8 mouse cellular contexts compared by ENCODE assay signal in genomic region chr11:3537711-3538110, GRCm38 (mm10). TPM values are rescaled to one million over a fixed set of nuclear protein-coding genes. Genes with fewer than 3 reads are reported as not detected.
DNase-seq lines count a peak whose midpoint lies in the region; ATAC-seq and TF ChIP-seq lines count a peak whose summit lies in the region.

No protein-coding gene starts in this region.

- no peaks in the 10 kb centered on the region for H3K36me3 ChIP-seq in liver, adult 2 months (ENCODE audit: control insufficient read depth, insufficient read depth, low read length)
- no peaks in the 10 kb centered on the region for H3K36me3 ChIP-seq in forebrain, embryonic 15.5 days
- H3K36me3 ChIP-seq in limb, embryonic 13.5 days, result peaks cover 12% of the 10 kb centered on the region
- H3K36me3 ChIP-seq in splenic B cell, adult 2 months (ENCODE audit: control insufficient read depth, insufficient read depth, low read length, poor library complexity, severe bottlenecking), result no peaks in the 10 kb centered on the region

- H3K4me2 ChIP-seq in forebrain, embryonic 15.5 days (replicated peaks), result peak overlapping the region; percentile 67; the same call in 1 of the 2 replicates
- H3K4me2 ChIP-seq in limb, embryonic 13.5 days (replicated peaks), result peak overlapping the region; percentile 79

- H3K9me3 ChIP-seq in forebrain, embryonic 15.5 days, result no peaks in the 10 kb centered on the region
- no peaks in the 10 kb centered on the region for H3K9me3 ChIP-seq in limb, embryonic 13.5 days

- no peaks in the 10 kb centered on the region for H3K79me2 ChIP-seq in liver, adult 2 months (ENCODE audit: control insufficient read depth, insufficient read depth, low read length)

- H3K27ac ChIP-seq in liver, adult 2 months (replicated peaks; ENCODE audit: insufficient read depth, low read depth, low read length), result no peak overlapping the region
- no peak overlapping the region for H3K27ac ChIP-seq in forebrain, embryonic 15.5 days (replicated peaks)
- H3K27ac ChIP-seq in limb, embryonic 13.5 days, result no peak overlapping the region

- H3K4me3 ChIP-seq in liver, adult 2 months (ENCODE audit: insufficient read depth, low read depth, low read length), result peak overlapping the region; percentile 35
- H3K4me3 ChIP-seq in forebrain, embryonic 15.5 days, result peak overlapping the region; percentile 54; the same call in 1 of the 2 replicates
- H3K4me3 ChIP-seq in limb, embryonic 13.5 days, result peak overlapping the region; percentile 65

- no peak for ATAC-seq in forebrain, embryonic 15.5 days (replicated peaks)
- ATAC-seq in limb, embryonic 13.5 days (ENCODE audit: low FRiP score, low read depth), result no peak

- no peak for TF ChIP-seq POLR2A in liver, adult 2 months (IDR thresholded peaks at IDR 0.05; ENCODE audit: extremely low read depth, insufficient read depth, low read length)

- no peak for DNase-seq in liver, adult 2 months (ENCODE audit: extremely low read depth, low read depth, low spot score)
- no peak for DNase-seq in liver
- peak; percentile 28 for DNase-seq in splenic B cell, adult 2 months (ENCODE audit: low read depth, low spot score)
- DNase-seq in thymus, postnatal 14 days, result no peak
- DNase-seq in lung, postnatal 10 days, result no peak
- no peak for DNase-seq in adrenal gland, adult 2 months

- WGBS in liver, adult 2 months, result 87% methylated on average over 3 of the region's 3 CpGs
- 92% methylated on average over 3 of the region's 3 CpGs for WGBS in forebrain, embryonic 15.5 days
- 86% methylated on average over 3 of the region's 3 CpGs for WGBS in limb, embryonic 13.5 days

- peaks cover 5% of the 10 kb centered on the region; the same call in 1 of the 2 replicates for H3K4me1 ChIP-seq in liver, adult 2 months (ENCODE audit: control insufficient read depth, insufficient read depth, low read length)
- H3K4me1 ChIP-seq in forebrain, embryonic 15.5 days, result peaks cover 16% of the 10 kb centered on the region
- peaks cover 38% of the 10 kb centered on the region for H3K4me1 ChIP-seq in limb, embryonic 13.5 days

- H3K9ac ChIP-seq in liver, adult 2 months (ENCODE audit: low read depth, low read length), result no peak overlapping the region
- no peak overlapping the region for H3K9ac ChIP-seq in forebrain, embryonic 15.5 days (replicated peaks)
- H3K9ac ChIP-seq in limb, embryonic 13.5 days, result peak overlapping the region; percentile 83

- H3K27me3 ChIP-seq in liver, adult 2 months (ENCODE audit: control insufficient read depth, insufficient read depth, low read length), result no peaks in the 10 kb centered on the region
- no peaks in the 10 kb centered on the region for H3K27me3 ChIP-seq in forebrain, embryonic 15.5 days
- no peaks in the 10 kb centered on the region for H3K27me3 ChIP-seq in limb, embryonic 13.5 days
- no peaks in the 10 kb centered on the region for H3K27me3 ChIP-seq in splenic B cell, adult 2 months (ENCODE audit: control insufficient read depth, insufficient read depth, low read length, poor library complexity, severe bottlenecking)

- TF ChIP-seq CTCF in liver, adult 2 months (IDR thresholded peaks at IDR 0.05; ENCODE audit: low read depth, low read length), result no peak

RNA-seq across cellular contexts. Expression of gene Smtn, which starts 2.7 kb away (rescaled TPM):
- 2.2 and 4.4 TPM in 2 replicates for total RNA-seq in liver, adult 2 months (2014; rRNA removed)
- 2.8 and 2.9 TPM in 2 replicates for polyA plus RNA-seq in liver, adult 2 months (2012; rRNA removed)
- polyA plus RNA-seq in forebrain, embryonic 15.5 days (2015; fragmentation: Nextera tagmentation; extraction: Ambion mirVana), result 17.7 and 18.5 TPM in 2 replicates
- 57.8 and 63.6 TPM in 2 replicates for polyA plus RNA-seq in limb, embryonic 13.5 days (2015; fragmentation: Nextera tagmentation; extraction: Ambion mirVana)
- 10 to 100 TPM; 45.1 to 59.8 TPM for total RNA-seq in adrenal gland, adult 2 months (2021)
- 33.2 and 36.2 TPM in 2 replicates for polyA plus RNA-seq in adrenal gland, adult 2 months (2012; rRNA removed)

RNA-seq across cellular contexts. Expression of gene Selenom, which starts 23.2 kb away (rescaled TPM):
- total RNA-seq in liver, adult 2 months (2014; rRNA removed), result 2.4 and 2.6 TPM in 2 replicates
- polyA plus RNA-seq in liver, adult 2 months (2012; rRNA removed), result 6.3 and 6.7 TPM in 2 replicates
- polyA plus RNA-seq in forebrain, embryonic 15.5 days (2015; fragmentation: Nextera tagmentation; extraction: Ambion mirVana), result 41.6 and 44.2 TPM in 2 replicates
- polyA plus RNA-seq in limb, embryonic 13.5 days (2015; fragmentation: Nextera tagmentation; extraction: Ambion mirVana), result 142 and 153 TPM in 2 replicates
- total RNA-seq in adrenal gland, adult 2 months (2021), result 10 to 100 TPM; 31.7 to 54.5 TPM
- polyA plus RNA-seq in adrenal gland, adult 2 months (2012; rRNA removed), result 89.0 and 131 TPM in 2 replicates

RNA-seq across cellular contexts. Expression of gene Inpp5j, which starts 33.1 kb away (rescaled TPM):
- total RNA-seq in liver, adult 2 months (2014; rRNA removed), result not detected in 2 replicates
- 0.05 and 0.07 TPM in 2 replicates for polyA plus RNA-seq in liver, adult 2 months (2012; rRNA removed)
- polyA plus RNA-seq in forebrain, embryonic 15.5 days (2015; fragmentation: Nextera tagmentation; extraction: Ambion mirVana), result 1.8 and 2.7 TPM in 2 replicates
- polyA plus RNA-seq in limb, embryonic 13.5 days (2015; fragmentation: Nextera tagmentation; extraction: Ambion mirVana), result 0.09 and 0.23 TPM in 2 replicates
- 1 to 10 TPM in 1 of 2 experiments, under 1 TPM in 1; 0.72 to 1.8 TPM for total RNA-seq in adrenal gland, adult 2 months (2021)
- 1.8 and 2.6 TPM in 2 replicates for polyA plus RNA-seq in adrenal gland, adult 2 months (2012; rRNA removed)

RNA-seq across cellular contexts. Expression of gene Pla2g3, which starts 49.6 kb away (rescaled TPM):
- total RNA-seq in liver, adult 2 months (2014; rRNA removed), result not detected in 2 replicates
- polyA plus RNA-seq in liver, adult 2 months (2012; rRNA removed), result 0.06 TPM in 1 of 2 replicates, not detected in the other
- 0.39 and 0.72 TPM in 2 replicates for polyA plus RNA-seq in forebrain, embryonic 15.5 days (2015; fragmentation: Nextera tagmentation; extraction: Ambion mirVana)
- 0.22 and 0.38 TPM in 2 replicates for polyA plus RNA-seq in limb, embryonic 13.5 days (2015; fragmentation: Nextera tagmentation; extraction: Ambion mirVana)
- total RNA-seq in adrenal gland, adult 2 months (2021), result under 1 TPM in 1 of 2 experiments, not detected in 1; 0.14 TPM
- polyA plus RNA-seq in adrenal gland, adult 2 months (2012; rRNA removed), result 0.52 and 0.65 TPM in 2 replicates
